Mouse (Mus musculus) kidney, adult 2 months (tissue): ENCODE measurements around the gene Gm7792. TPM values are rescaled to one million over a fixed set of nuclear protein-coding genes. Genes with fewer than 3 reads are reported as not detected.
"Not testable (repeated sequence)": the region's sequence is repeated elsewhere in the genome, so short reads cannot be mapped to it uniquely, and the experiment has no call there.

Source experiments
- DNase-seq: peaks from one replicate; pipeline ENCODE4 v3.0.0; 2021
- H3K27ac ChIP-seq: fragments of 200-500 bp; 2 replicates; pipeline ENCODE4 v1.5.1; 2012; ENCODE audit warnings: low read depth, low read length, control low read depth, inconsistent platforms; ENCODE audit not compliant: insufficient read depth
- H3K27me3 ChIP-seq: fragments of 200-500 bp; replicated peaks from 2 replicates; pipeline ENCODE4 v1.6.1; 2012; ENCODE audit warnings: mild to moderate bottlenecking, moderate library complexity, low read length, inconsistent platforms; ENCODE audit not compliant: control insufficient read depth, insufficient read depth
- H3K36me3 ChIP-seq: fragments of 200-500 bp; 2 replicates; pipeline ENCODE4 v1.6.1; 2012; ENCODE audit warnings: mild to moderate bottlenecking, moderate library complexity, low read length, inconsistent platforms; ENCODE audit not compliant: control insufficient read depth, insufficient read depth
- H3K4me1 ChIP-seq: fragments of 200-500 bp; 2 replicates; pipeline ENCODE4 v1.6.1; 2011; ENCODE audit warnings: low read length; ENCODE audit not compliant: control insufficient read depth, insufficient read depth
- H3K4me3 ChIP-seq: fragments of 200-500 bp; 2 replicates; pipeline ENCODE4 v1.5.1; 2011; ENCODE audit warnings: mild to moderate bottlenecking, low read depth, low read length, control low read depth; ENCODE audit not compliant: insufficient read depth
- WGBS: fragments of 180-500 bp; shearing (Covaris S2); methylation state at CpG from one replicate; pipeline ENCODE4 v1.1.7; 2018; 5-methylcytosine and 5-hydroxymethylcytosine counted together
- polyA plus RNA-seq: library from polyadenylated mRNA; depleted of rRNA; stranded (reverse); fragments of >200 nt; gene quantifications from 2 replicates; pipeline ENCODE4 v1.2.3, GENCODE M21; 2012; rRNA removed

Gene Gm7792
- polyA plus RNA-seq: not detected in 2 replicates

- not testable (repeated sequence) for H3K4me3 ChIP-seq, H3K27ac ChIP-seq, H3K27me3 ChIP-seq, DNase-seq, H3K4me1 ChIP-seq, H3K36me3 ChIP-seq
- WGBS: 89% methylated on average over 1 of the region's 2 CpGs
Measured at GRCm38 (mm10) chr5:93843476-93843875, at the start of gene Gm7792. TSS of gene Gm7792 (plus strand) at chr5:93843776.

Other genes starting within 250 kb of the Gm7792 start
- gene C87414, start 172.2 kb upstream of the Gm7792 start, polyA plus RNA-seq: not detected in 2 replicates
- gene Gm16429, start 85.3 kb downstream of the Gm7792 start, polyA plus RNA-seq: not detected in 2 replicates
- gene BC061212, start 226.8 kb downstream of the Gm7792 start, polyA plus RNA-seq: not detected in 2 replicates
- gene Gm6351, start 232.6 kb downstream of the Gm7792 start, polyA plus RNA-seq: not detected in 2 replicates